Mouse (Mus musculus) hindbrain, embryonic 16.5 days (tissue): Measurements from ENCODE around the gene Ssu72. TPM values are rescaled to one million over a fixed set of nuclear protein-coding genes. Genes with fewer than 3 reads are reported as not detected.

ENCODE experiments used
- ATAC-seq: fragments of 200-750 bp; cut with Nextera tagmentation; 2 replicates; pipeline ENCODE4 v1.8.0; 2017; ENCODE audit warnings: moderate TSS enrichment, moderate library complexity
- H3K27ac ChIP-seq: fragments of 300-500 bp; sonication (generic); 2 replicates; pipeline ENCODE4 v1.5.1; 2014; ENCODE audit warnings: low read depth, mild to moderate bottlenecking, control low read depth, low read length, moderate library complexity
- H3K27me3 ChIP-seq: fragments of 300-500 bp; sonication (generic); replicated peaks from 2 replicates; pipeline ENCODE4 v1.6.1; 2014; ENCODE audit warnings: low read length; ENCODE audit not compliant: control insufficient read depth, insufficient read depth
- H3K36me3 ChIP-seq: fragments of 300-500 bp; sonication (generic); 2 replicates; pipeline ENCODE4 v1.6.1; 2014; ENCODE audit warnings: mild to moderate bottlenecking, low read length, moderate library complexity, mixed read lengths; ENCODE audit not compliant: control insufficient read depth, insufficient read depth
- H3K4me1 ChIP-seq: fragments of 300-500 bp; sonication (generic); 2 replicates; pipeline ENCODE4 v1.6.1; 2014; ENCODE audit warnings: low read depth, low read length; ENCODE audit not compliant: control insufficient read depth, insufficient read depth
- H3K4me2 ChIP-seq: fragments of 300-500 bp; sonication (generic); 2 replicates; pipeline ENCODE4 v1.6.1; 2014; ENCODE audit warnings: mild to moderate bottlenecking, low read length, control low read depth, moderate library complexity
- H3K4me3 ChIP-seq: fragments of 300-500 bp; sonication (generic); 2 replicates; pipeline ENCODE4 v1.5.1; 2014; ENCODE audit warnings: mild to moderate bottlenecking, low read length, control low read depth, moderate library complexity
- H3K9ac ChIP-seq: fragments of 300-500 bp; sonication (generic); 2 replicates; pipeline ENCODE4 v1.6.1; 2014; ENCODE audit warnings: low read depth, mild to moderate bottlenecking, control low read depth, low read length, moderate library complexity
- H3K9me3 ChIP-seq: fragments of 300-500 bp; sonication (generic); 2 replicates; pipeline ENCODE4 v1.6.1; 2014; ENCODE audit warnings: mild to moderate bottlenecking, low read length, moderate library complexity; ENCODE audit not compliant: control insufficient read depth
- WGBS: fragments of 180-500 bp; shearing (Covaris S2); extraction: QIAGEN DNeasy Blood & Tissue Kit; methylation state at CpG from one replicate; pipeline ENCODE4 v1.1.7; 2014; 5-methylcytosine and 5-hydroxymethylcytosine counted together
- polyA plus RNA-seq: library from polyadenylated mRNA; unstranded; fragments of >200 nt; fragmentation: Nextera tagmentation; extraction: Ambion mirVana; gene quantifications from 2 replicates; pipeline ENCODE4 v1.2.1, GENCODE M21; 2015

The Ssu72 gene
- polyA plus RNA-seq, 1 experiment from 2014 or later: 178 TPM

- 4% methylated on average over 10 of the region's 10 CpGs for WGBS
Measured at GRCm38 (mm10) chr4:155759862-155760612, 55.4 kb downstream of the Ssu72 start.

DNA sequence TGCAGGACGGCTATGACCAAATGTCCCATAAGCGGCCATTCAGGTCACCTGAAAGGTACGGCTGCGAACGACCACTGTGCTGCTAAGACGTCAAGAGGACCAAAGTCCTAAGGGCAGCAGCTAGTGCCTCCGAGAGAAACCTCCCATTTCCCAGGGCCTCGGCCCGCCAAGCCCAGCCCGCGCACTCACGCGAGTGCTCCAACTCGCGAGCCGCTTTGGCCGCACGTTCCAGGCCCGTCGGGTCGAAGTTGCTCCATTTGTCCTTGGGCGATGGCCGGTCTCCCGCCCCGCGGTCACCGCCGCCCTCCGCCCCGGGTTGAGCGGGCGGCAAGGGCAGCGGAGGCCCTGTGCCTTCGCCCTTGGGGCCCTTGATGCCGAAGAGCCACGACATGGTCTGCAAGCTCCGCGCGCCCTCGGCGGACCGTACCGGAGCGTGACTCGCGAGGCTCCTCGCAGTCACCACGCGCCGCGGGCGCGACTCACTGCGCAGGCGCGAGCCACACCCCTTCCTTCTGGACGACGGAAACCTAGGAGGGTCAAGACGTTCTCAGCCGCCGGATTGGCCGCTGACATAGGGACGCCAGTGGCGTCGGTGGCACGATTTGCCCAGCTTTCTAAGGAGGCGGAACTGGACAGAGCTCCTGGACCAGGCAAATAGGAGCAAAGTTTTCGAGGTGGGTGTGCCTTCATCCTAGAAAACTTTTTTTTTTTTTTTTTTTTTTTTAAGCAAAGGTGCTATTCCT is 56.2 kb downstream of the Ssu72 start, which contains the start of gene Atad3a:
Gene Atad3a, minus strand, starts transcription at position 481 of the 743 bp plus-strand sequence.
- Histone ChIP-seq H3K4me3 (peak within 1 kb of the TSS; percentile 79), H3K4me1 (peaks cover 24% of the 10 kb centered on the region), H3K36me3 (peaks cover 7% of the 10 kb centered on the region; the same call in 1 of the 2 replicates), H3K27ac (peak within 1 kb of the TSS; percentile 63), H3K9me3 (no peaks in the 10 kb centered on the region), H3K4me2 (peak within 1 kb of the TSS; percentile 98), H3K27me3 (no peaks in the 10 kb centered on the region), H3K9ac (peak within 1 kb of the TSS; percentile 83)
- ATAC-seq: peak; percentile 98
- under 1% methylated on average over 57 of the region's 68 CpGs for WGBS

More at GRCm38 (mm10) chr4:155759862-155760612, 55.4 kb downstream of the Ssu72 start:
- Histone ChIP-seq H3K9ac (peak overlapping the region; percentile 83), H3K36me3 (peaks cover 14% of the 10 kb centered on the region), H3K4me3 (peak overlapping the region; percentile 79), H3K9me3 (no peaks in the 10 kb centered on the region), H3K4me1 (peaks cover 24% of the 10 kb centered on the region), H3K4me2 (peak overlapping the region; percentile 98), H3K27ac (peak overlapping the region; percentile 63; the same call in 1 of the 2 replicates), H3K27me3 (no peaks in the 10 kb centered on the region)
- ATAC-seq: no peak

DNA sequence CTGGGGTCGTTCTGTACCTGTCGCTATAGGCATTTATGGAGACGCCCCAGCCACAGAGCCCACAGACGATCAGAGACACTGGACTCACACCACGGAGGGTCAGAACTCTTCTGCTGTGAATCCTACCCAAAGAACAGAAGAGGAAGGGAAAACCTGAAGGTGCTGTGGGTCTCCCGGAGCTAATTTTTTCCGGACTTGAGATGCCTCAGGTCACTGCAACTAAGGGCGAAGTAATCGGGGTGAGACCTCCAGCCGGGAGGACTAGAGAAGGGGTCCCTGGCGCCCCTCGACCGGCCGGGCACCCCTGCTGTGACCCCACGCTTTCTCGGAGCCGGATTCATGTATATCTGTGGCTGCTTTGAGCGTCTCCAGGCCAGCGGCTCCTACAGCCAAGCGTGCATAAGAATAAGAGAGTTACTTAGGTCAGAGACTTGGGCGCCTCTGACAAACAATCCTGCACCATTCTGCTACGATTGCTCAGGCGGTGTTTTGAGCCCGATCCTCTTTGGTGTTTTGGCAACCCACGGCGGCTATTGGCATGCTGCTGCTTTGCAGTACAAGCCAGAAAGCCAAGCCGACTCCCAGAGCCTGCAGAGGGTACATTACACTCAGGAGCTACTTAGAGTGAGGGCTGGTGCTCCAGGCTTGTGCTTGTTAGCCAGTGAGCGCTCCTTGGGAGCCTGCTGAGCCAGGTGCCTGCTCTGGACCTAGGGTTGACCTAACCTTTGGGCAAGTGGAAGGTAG is 56.9 kb downstream of the Ssu72 start:
- Histone ChIP-seq H3K9me3 (no peaks in the 10 kb centered on the region), H3K4me1 (peaks cover 24% of the 10 kb centered on the region), H3K36me3 (no peaks in the 10 kb centered on the region), H3K9ac (peak overlapping the region; percentile 69), H3K27me3 (no peaks in the 10 kb centered on the region), H3K4me2 (peak overlapping the region; percentile 98), H3K4me3 (peak overlapping the region; percentile 79), H3K27ac (no peak overlapping the region)
- peak; percentile 1; the same call in 1 of the 2 replicates for ATAC-seq
- WGBS: 2% methylated on average over 28 of the region's 28 CpGs

DNA sequence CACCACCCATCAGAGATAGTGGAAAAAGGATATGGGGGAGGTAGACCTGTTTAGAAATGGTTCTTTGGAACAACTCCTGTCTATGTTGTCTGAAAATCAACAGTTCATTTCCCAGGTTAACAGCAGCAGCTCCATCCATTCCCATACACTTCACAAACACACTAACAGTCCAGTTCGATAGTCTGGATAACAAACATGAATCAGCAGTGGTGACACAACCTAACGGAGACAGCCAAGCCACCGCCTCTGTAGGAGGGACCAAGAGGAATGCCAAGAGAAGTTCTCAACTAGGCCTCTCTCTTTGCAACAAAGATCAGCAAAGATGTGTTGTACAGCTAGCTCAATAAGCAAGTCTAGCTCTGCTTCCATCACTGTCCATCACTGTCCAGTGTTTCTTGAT is 57.8 kb downstream of the Ssu72 start:
- H3K27ac ChIP-seq: no peak overlapping the region
- ATAC-seq: no peak
- H3K4me2 ChIP-seq: no peak overlapping the region
- peaks cover 24% of the 10 kb centered on the region for H3K4me1 ChIP-seq
- H3K9ac ChIP-seq: no peak overlapping the region
- no peak overlapping the region for H3K4me3 ChIP-seq
- no peaks in the 10 kb centered on the region for H3K9me3 ChIP-seq
- 84% methylated on average over 3 of the region's 3 CpGs for WGBS
- H3K36me3 ChIP-seq: no peaks in the 10 kb centered on the region
- H3K27me3 ChIP-seq: no peaks in the 10 kb centered on the region

- 56% methylated on average over 5 of the region's 5 CpGs for WGBS
- Histone ChIP-seq H3K27me3 (peaks cover 11% of the 10 kb centered on the region), H3K9ac (peak overlapping the region; percentile 79), H3K9me3 (no peaks in the 10 kb centered on the region), H3K4me3 (peak overlapping the region; percentile 48), H3K4me1 (peaks cover 16% of the 10 kb centered on the region), H3K36me3 (no peaks in the 10 kb centered on the region), H3K27ac (peak overlapping the region; percentile 75), H3K4me2 (peak overlapping the region; percentile 88)
- no peak for ATAC-seq
Measured at GRCm38 (mm10) chr4:155769496-155769879, 64.9 kb downstream of the Ssu72 start.

DNA sequence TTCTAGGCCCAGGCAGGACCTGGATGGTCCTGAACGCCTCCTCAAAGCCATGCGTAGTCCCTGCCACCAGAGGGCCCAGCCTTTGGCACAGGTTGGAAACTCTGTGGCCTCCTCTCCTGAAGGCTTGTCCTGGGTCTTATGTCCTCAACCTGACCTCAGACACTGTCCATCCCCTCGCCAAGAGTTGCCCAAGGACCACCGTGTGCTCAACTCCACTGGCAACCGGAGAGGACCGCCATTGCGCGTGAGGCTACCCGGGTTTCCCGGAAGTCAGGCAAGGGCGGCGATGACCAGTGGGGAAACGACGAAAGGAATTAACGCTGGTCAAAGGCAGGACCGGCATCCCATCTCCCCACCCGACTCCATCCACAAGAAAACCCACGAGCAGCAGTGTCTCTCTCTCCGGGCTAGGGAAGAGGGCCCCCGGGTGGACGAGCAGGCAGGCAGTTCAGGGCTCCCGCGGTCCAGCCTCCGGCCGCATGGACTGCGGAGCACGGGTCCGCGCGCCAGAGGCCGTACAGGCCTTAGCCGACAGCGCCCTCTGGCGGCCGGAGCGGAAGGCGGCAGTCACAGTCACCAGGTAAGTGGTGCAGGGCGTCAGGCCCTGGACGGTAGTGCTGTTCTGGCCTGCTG is 65.4 kb downstream of the Ssu72 start:
- WGBS: under 1% methylated on average over 35 of the region's 39 CpGs

DNA sequence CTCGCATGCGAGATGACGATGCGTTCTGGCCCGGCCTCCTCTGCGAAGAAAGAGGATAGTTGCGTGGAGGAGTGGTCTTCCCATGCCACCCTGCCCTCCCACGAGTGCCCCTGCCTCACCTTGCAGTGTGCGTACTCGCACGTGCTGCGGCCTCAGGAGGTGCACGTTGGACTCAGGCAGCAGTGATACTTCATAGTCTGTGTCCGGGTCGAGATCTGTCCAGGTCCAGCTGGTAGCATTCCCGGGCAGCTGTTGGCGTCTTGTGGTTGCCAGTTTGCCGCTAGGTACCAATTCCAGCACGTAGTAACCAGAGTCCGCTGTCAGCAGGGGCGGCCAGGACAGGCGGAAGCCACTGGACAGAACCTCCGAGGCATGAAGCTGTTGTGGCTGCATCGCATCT is 66.0 kb downstream of the Ssu72 start:
- Histone ChIP-seq H3K27me3 (peaks cover 11% of the 10 kb centered on the region), H3K4me2 (peak overlapping the region; percentile 88), H3K4me3 (peak overlapping the region; percentile 48), H3K36me3 (no peaks in the 10 kb centered on the region), H3K9ac (peak overlapping the region; percentile 79), H3K9me3 (no peaks in the 10 kb centered on the region), H3K4me1 (peaks cover 25% of the 10 kb centered on the region), H3K27ac (peak overlapping the region; percentile 75; the same call in 1 of the 2 replicates)
- WGBS: 45% methylated on average over 24 of the region's 24 CpGs
- ATAC-seq: no peak

More for the DNA sequence above, 65.4 kb downstream of the Ssu72 start:
- ATAC-seq: peak; percentile 82
- H3K27ac ChIP-seq: peak overlapping the region; percentile 75
- H3K4me2 ChIP-seq: peak overlapping the region; percentile 88
- peaks cover 19% of the 10 kb centered on the region for H3K4me1 ChIP-seq
- H3K9ac ChIP-seq: peak overlapping the region; percentile 79
- H3K9me3 ChIP-seq: no peaks in the 10 kb centered on the region
- H3K4me3 ChIP-seq: peak overlapping the region; percentile 48
- H3K36me3 ChIP-seq: no peaks in the 10 kb centered on the region
- H3K27me3 ChIP-seq: peaks cover 11% of the 10 kb centered on the region

DNA sequence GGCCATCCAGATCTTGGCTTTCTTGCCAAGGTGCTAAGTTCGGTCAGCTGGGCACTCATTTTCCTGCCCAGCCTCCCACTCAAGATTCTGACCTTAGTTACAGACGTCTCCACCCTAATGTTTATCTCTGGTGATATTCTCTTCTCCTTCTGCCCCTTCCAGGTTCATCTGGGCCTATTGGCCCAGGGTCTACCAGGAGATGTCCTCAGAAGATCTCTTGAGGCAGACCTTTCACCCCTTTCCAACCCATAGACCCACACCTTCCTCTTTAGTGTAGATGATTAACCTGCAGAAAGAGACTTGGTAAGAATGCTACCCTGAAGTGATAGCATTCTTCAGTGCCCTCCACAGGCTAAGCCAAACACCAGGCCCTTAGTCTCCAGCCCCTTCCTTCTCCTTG is 67.1 kb downstream of the Ssu72 start:
- ATAC-seq: no peak
- H3K9ac ChIP-seq: no peak overlapping the region

More for the DNA sequence above, 67.1 kb downstream of the Ssu72 start:
- 79% methylated on average over 2 of the region's 2 CpGs for WGBS
- H3K4me2 ChIP-seq: no peak overlapping the region
- H3K27me3 ChIP-seq: peaks cover 11% of the 10 kb centered on the region
- peaks cover 29% of the 10 kb centered on the region for H3K4me1 ChIP-seq
- no peaks in the 10 kb centered on the region for H3K36me3 ChIP-seq
- no peak overlapping the region for H3K4me3 ChIP-seq
- H3K9me3 ChIP-seq: no peaks in the 10 kb centered on the region
- no peak overlapping the region for H3K27ac ChIP-seq
